Mouse (Mus musculus): ENCODE data around the gene Adra2b.

- TF ChIP-seq CTCF (IDR thresholded peaks at IDR 0.05; ENCODE audit: low read depth) = no peak
- no peak for TF ChIP-seq EP300 (IDR thresholded peaks at IDR 0.05; ENCODE audit: low read depth)
Measured at GRCm38 (mm10) chr2:127377942-127378610, 15.1 kb downstream of the Adra2b start.

All from liver, postnatal 0 days (tissue).